ENCODE assay signal across 10 mouse cellular contexts in the genomic region with DNA sequence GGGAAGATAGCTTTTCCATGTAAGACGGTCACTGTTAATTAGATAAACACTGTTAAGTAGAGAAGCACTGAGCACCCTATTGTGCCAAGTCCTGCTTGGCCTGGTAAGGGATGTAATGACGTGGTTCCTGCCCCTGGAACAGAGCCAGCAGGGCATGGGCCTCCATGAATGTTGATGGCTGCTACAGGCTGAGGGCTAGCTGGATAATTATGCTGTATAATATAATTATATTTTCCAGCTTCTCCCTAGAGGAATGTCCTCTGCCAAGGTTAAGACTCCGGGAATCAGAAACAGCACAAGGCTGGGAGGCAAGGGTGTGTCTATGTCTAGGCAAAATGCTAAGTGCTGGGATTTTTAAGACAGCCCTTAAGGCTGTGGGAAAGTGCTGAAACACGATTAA. TPM values are rescaled to one million over a fixed set of nuclear protein-coding genes. Genes with fewer than 3 reads are reported as not detected.
DNase-seq lines count a peak whose midpoint lies in the region; ATAC-seq and TF ChIP-seq lines count a peak whose summit lies in the region.
"Had no signal": no experiment of that assay in that cellular context is flagged by ENCODE, and none has a peak within 500 bp of the region (broad histone marks: within the 10 kb centered on the region; RNA-seq: fewer than 3 reads in every experiment).

No protein-coding gene starts in this region.

- no peaks in the 10 kb centered on the region for H3K27me3 ChIP-seq in midbrain, embryonic 14.5 days (ENCODE audit: control insufficient read depth, insufficient read depth, low read length)
- H3K27me3 ChIP-seq in midbrain, postnatal 0 days (ENCODE audit: insufficient read depth, low read length) = no peaks in the 10 kb centered on the region
- H3K27me3 ChIP-seq: forebrain, embryonic 15.5 days had no signal

- DNase-seq in gastrocnemius, postnatal 14 days = peak; percentile 18
- no peak for DNase-seq in gastrocnemius, adult 18-20 months (ENCODE audit: low spot score)
- peak; percentile 14 for DNase-seq in midbrain, embryonic 14.5 days
- DNase-seq in midbrain, postnatal 0 days (ENCODE audit: low spot score) = no peak
- peak; percentile 12 for DNase-seq in brain, adult 2 months (ENCODE audit: low read depth, low spot score)
- peak; percentile 33 to 43 for DNase-seq in kidney, postnatal 4 days

- H3K4me1 ChIP-seq in midbrain, embryonic 14.5 days (ENCODE audit: control insufficient read depth, insufficient read depth, low read length) = no peaks in the 10 kb centered on the region
- no peaks in the 10 kb centered on the region for H3K4me1 ChIP-seq in midbrain, postnatal 0 days (ENCODE audit: insufficient read depth, low read length)
- H3K4me1 ChIP-seq: forebrain, embryonic 15.5 days had no signal

- H3K9me3 ChIP-seq in midbrain, embryonic 14.5 days (ENCODE audit: control insufficient read depth, low read length) = no peaks in the 10 kb centered on the region
- H3K9me3 ChIP-seq in midbrain, postnatal 0 days (ENCODE audit: low read length) = no peaks in the 10 kb centered on the region
- H3K9me3 ChIP-seq: forebrain, embryonic 15.5 days had no signal

- intact Hi-C loops in gastrocnemius, postnatal 14 days (cut with DNase I; ENCODE audit: low total_unique reads) = no loop called here

- peaks cover 37% of the 10 kb centered on the region for H3K36me3 ChIP-seq in midbrain, embryonic 14.5 days (ENCODE audit: control insufficient read depth, insufficient read depth, low read length)
- H3K36me3 ChIP-seq in midbrain, postnatal 0 days (ENCODE audit: insufficient read depth, low read length) = peaks cover 23% of the 10 kb centered on the region; the same call in 1 of the 2 replicates

- no peak overlapping the region for H3K27ac ChIP-seq in midbrain, embryonic 14.5 days (replicated peaks; ENCODE audit: low read depth, low read length)
- H3K27ac ChIP-seq in midbrain, postnatal 0 days (ENCODE audit: low read depth, low read length) = no peak overlapping the region
- H3K27ac ChIP-seq: forebrain, embryonic 15.5 days; kidney, postnatal 0 days; liver, embryonic 14.5 days had no signal

- no peak for ATAC-seq in midbrain, embryonic 14.5 days (ENCODE audit: low FRiP score, low TSS enrichment)
- ATAC-seq in midbrain, postnatal 0 days (ENCODE audit: low FRiP score) = no peak
- ATAC-seq in megakaryocyte-erythroid progenitor cell, adult 5-6 weeks (replicated peaks; ENCODE audit: low FRiP score, low TSS enrichment, poor library complexity, severe bottlenecking) = no peak
- ATAC-seq: forebrain, embryonic 15.5 days had no signal

- no peak overlapping the region for H3K9ac ChIP-seq in midbrain, embryonic 14.5 days (replicated peaks; ENCODE audit: low read length)
- H3K9ac ChIP-seq in midbrain, postnatal 0 days (replicated peaks; ENCODE audit: low read length, poor library complexity, severe bottlenecking) = no peak overlapping the region
- H3K9ac ChIP-seq: forebrain, embryonic 15.5 days; liver, embryonic 14.5 days had no signal

- no peak for TF ChIP-seq CTCF in midbrain, postnatal 0 days (IDR thresholded peaks at IDR 0.05)

- H3K4me2 ChIP-seq in midbrain, embryonic 14.5 days (ENCODE audit: low read length) = no peak overlapping the region
- no peak overlapping the region for H3K4me2 ChIP-seq in midbrain, postnatal 0 days (ENCODE audit: low read depth, low read length, poor library complexity, severe bottlenecking)
- H3K4me2 ChIP-seq: forebrain, embryonic 15.5 days had no signal

- WGBS in midbrain, embryonic 14.5 days = 73% methylated on average over 4 of the region's 4 CpGs
- 57% methylated on average over 4 of the region's 4 CpGs for WGBS in midbrain, postnatal 0 days

- no peak overlapping the region for H3K4me3 ChIP-seq in midbrain, embryonic 14.5 days (replicated peaks; ENCODE audit: low read depth, low read length)
- H3K4me3 ChIP-seq in midbrain, postnatal 0 days (ENCODE audit: low read depth, low read length) = no peak overlapping the region
- H3K4me3 ChIP-seq: forebrain, embryonic 15.5 days had no signal

RNA-seq across cellular contexts. Expression of gene Fam151b, which starts 7.0 kb away (rescaled TPM):
- 1 to 10 TPM; 2.4 to 2.5 TPM for total RNA-seq in gastrocnemius, postnatal 14 days (2021)
- total RNA-seq in gastrocnemius, adult 18-20 months (2021) = 1 to 10 TPM; 1.8 to 2.5 TPM
- polyA plus RNA-seq in midbrain, embryonic 14.5 days (2014; fragmentation: Nextera tagmentation; extraction: Ambion mirVana) = 0.24 and 0.32 TPM in 2 replicates
- 6.4 and 7.3 TPM in 2 replicates for total RNA-seq in midbrain, postnatal 0 days (2014; rRNA removed)
- polyA plus RNA-seq in midbrain, postnatal 0 days (2015; fragmentation: Nextera tagmentation; extraction: Ambion mirVana) = 0.17 TPM in 1 of 2 replicates, not detected in the other
- 0.84 and 4.3 TPM in 2 replicates for total RNA-seq in megakaryocyte-erythroid progenitor cell, adult 5-6 weeks (2014; fragmentation: Nextera tagmentation)
- total RNA-seq in megakaryocyte-erythroid progenitor cell, adult 5-6 weeks (2017) = 1.4 and 11.3 TPM in 2 replicates

RNA-seq across cellular contexts. Expression of gene Zfyve16, which starts 39.9 kb away (rescaled TPM):
- total RNA-seq in gastrocnemius, postnatal 14 days (2021) = 10 to 100 TPM; 10.3 to 10.6 TPM
- total RNA-seq in gastrocnemius, adult 18-20 months (2021) = 1 to 10 TPM; 6.3 to 8.0 TPM
- 12.3 and 13.8 TPM in 2 replicates for polyA plus RNA-seq in midbrain, embryonic 14.5 days (2014; fragmentation: Nextera tagmentation; extraction: Ambion mirVana)
- total RNA-seq in midbrain, postnatal 0 days (2014; rRNA removed) = 16.8 and 18.3 TPM in 2 replicates
- polyA plus RNA-seq in midbrain, postnatal 0 days (2015; fragmentation: Nextera tagmentation; extraction: Ambion mirVana) = 5.1 and 6.1 TPM in 2 replicates
- total RNA-seq in megakaryocyte-erythroid progenitor cell, adult 5-6 weeks (2014; fragmentation: Nextera tagmentation) = 4.7 and 6.5 TPM in 2 replicates
- total RNA-seq in megakaryocyte-erythroid progenitor cell, adult 5-6 weeks (2017) = 4.0 and 5.9 TPM in 2 replicates

Comparison
In these comparisons a context has a peak if more than half of its experiments do, and no peak if none do; other contexts are left out.
1. DNase-seq: peak in gastrocnemius, postnatal 14 days (single experiment), midbrain, embryonic 14.5 days (single experiment), brain, adult 2 months (single experiment) and kidney, postnatal 4 days (2 of 2); none in gastrocnemius, adult 18-20 months (single experiment) and midbrain, postnatal 0 days (single experiment).